ENCODE assay signal across 14 mouse cellular contexts in the genomic region with DNA sequence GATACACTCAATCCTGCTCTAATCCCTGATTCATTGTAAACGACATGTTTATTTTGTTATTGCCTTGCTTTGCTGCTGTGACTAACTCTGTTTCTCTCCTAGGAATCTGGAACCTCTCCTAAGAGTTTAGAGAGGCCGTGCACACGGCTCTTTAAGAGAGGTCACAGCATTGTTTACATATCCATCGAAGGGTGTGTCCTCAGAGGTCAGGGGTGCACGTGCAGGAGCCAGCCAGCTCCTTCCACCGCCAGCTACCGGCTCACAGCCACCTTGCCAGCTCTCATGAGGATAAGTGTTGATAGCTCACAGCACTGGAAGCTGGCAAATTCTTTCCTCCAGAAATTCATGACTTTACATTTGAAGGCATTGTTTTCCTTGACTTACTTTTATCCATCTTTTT. TPM values are rescaled to one million over a fixed set of nuclear protein-coding genes. Genes with fewer than 3 reads are reported as not detected.
A peak's percentile ranks its signal among the peaks of the same experiment; 100 is the strongest.
DNase-seq lines count a peak whose midpoint lies in the region; ATAC-seq and TF ChIP-seq lines count a peak whose summit lies in the region.
"Had no signal": no experiment of that assay in that cellular context is flagged by ENCODE, and none has a peak within 500 bp of the region (broad histone marks: within the 10 kb centered on the region; RNA-seq: fewer than 3 reads in every experiment).

No protein-coding gene starts in this region.

- no peak for TF ChIP-seq POLR2A in liver, adult 2 months (IDR thresholded peaks at IDR 0.05; ENCODE audit: extremely low read depth, insufficient read depth, low read length)
- no peak for TF ChIP-seq POLR2A in lung, adult 2 months (IDR thresholded peaks at IDR 0.05; ENCODE audit: borderline replicate concordance, extremely low read depth, low read depth, low read length)

- no peaks in the 10 kb centered on the region for H3K9me3 ChIP-seq in liver, embryonic 12.5 days (replicated peaks)
- H3K9me3 ChIP-seq: embryonic facial prominence, embryonic 15.5 days had no signal

- H3K4me2 ChIP-seq in liver, embryonic 12.5 days, result no peak overlapping the region
- H3K4me2 ChIP-seq: embryonic facial prominence, embryonic 15.5 days had no signal

- peak; percentile 21 for DNase-seq in adrenal gland, postnatal 14 days
- no peak for DNase-seq in adrenal gland, postnatal 4 days (ENCODE audit: low spot score in 2 of 2)
- DNase-seq in liver, adult 2 months (ENCODE audit: extremely low read depth, low read depth, low spot score), result peak; percentile 44
- peak; percentile 44 for DNase-seq in lung, adult 2 months
- peak; percentile 74 for DNase-seq in yolk sac, embryonic 10.5 days (ENCODE audit: low spot score)
- DNase-seq in layer of hippocampus, postnatal 14 days (ENCODE audit: low spot score in 2 of 2), result no peak
- DNase-seq in gastrocnemius, adult 18-20 months (ENCODE audit: low spot score), result no peak
- DNase-seq: cerebellum, adult 8-10 months; right cerebral cortex, postnatal 14 days; thymus, postnatal 14 days had no signal

- H3K36me3 ChIP-seq in liver, adult 2 months (ENCODE audit: control insufficient read depth, insufficient read depth, low read length), result peaks cover 3% of the 10 kb centered on the region
- no peaks in the 10 kb centered on the region for H3K36me3 ChIP-seq in liver, embryonic 12.5 days

- no peak overlapping the region for H3K27ac ChIP-seq in liver, adult 2 months (replicated peaks; ENCODE audit: insufficient read depth, low read depth, low read length)
- no peak overlapping the region for H3K27ac ChIP-seq in liver, embryonic 12.5 days
- H3K27ac ChIP-seq: embryonic facial prominence, embryonic 15.5 days; heart, adult 2 months had no signal

- H3K4me1 ChIP-seq in liver, adult 2 months (ENCODE audit: control insufficient read depth, insufficient read depth, low read length), result no peaks in the 10 kb centered on the region
- H3K4me1 ChIP-seq in liver, embryonic 12.5 days, result no peaks in the 10 kb centered on the region
- H3K4me1 ChIP-seq in lung, adult 2 months (ENCODE audit: control insufficient read depth, insufficient read depth, low read length), result peaks cover 7% of the 10 kb centered on the region

- no peak overlapping the region for H3K9ac ChIP-seq in liver, adult 2 months (ENCODE audit: low read depth, low read length)
- H3K9ac ChIP-seq in liver, embryonic 12.5 days, result no peak overlapping the region
- H3K9ac ChIP-seq: embryonic facial prominence, embryonic 15.5 days had no signal

- no peaks in the 10 kb centered on the region for H3K27me3 ChIP-seq in liver, adult 2 months (ENCODE audit: control insufficient read depth, insufficient read depth, low read length)
- H3K27me3 ChIP-seq in liver, embryonic 12.5 days (replicated peaks), result no peaks in the 10 kb centered on the region
- H3K27me3 ChIP-seq: embryonic facial prominence, embryonic 15.5 days had no signal

- WGBS in liver, adult 2 months, result 18% methylated on average over 7 of the region's 7 CpGs
- WGBS in liver, embryonic 12.5 days (ENCODE audit: insufficient replicate concordance), result 47% methylated on average over 7 of the region's 7 CpGs
- WGBS in lung, adult 2 months, result 20% methylated on average over 7 of the region's 7 CpGs

- H3K79me2 ChIP-seq in liver, adult 2 months (ENCODE audit: control insufficient read depth, insufficient read depth, low read length), result no peaks in the 10 kb centered on the region

- TF ChIP-seq CTCF in liver, adult 2 months (IDR thresholded peaks at IDR 0.05; ENCODE audit: low read depth, low read length), result no peak
- no peak for TF ChIP-seq CTCF in lung, adult 2 months (IDR thresholded peaks at IDR 0.05; ENCODE audit: insufficient read depth, low read length)

- ATAC-seq in liver, embryonic 12.5 days, result no peak
- ATAC-seq: hindbrain, embryonic 16.5 days had no signal

- no peak overlapping the region for H3K4me3 ChIP-seq in liver, adult 2 months (ENCODE audit: insufficient read depth, low read depth, low read length)
- H3K4me3 ChIP-seq in liver, embryonic 12.5 days, result no peak overlapping the region
- no peak overlapping the region for H3K4me3 ChIP-seq in lung, adult 2 months (replicated peaks; ENCODE audit: extremely low read depth, low read depth, low read length)
- H3K4me3 ChIP-seq: embryonic facial prominence, embryonic 15.5 days; heart, adult 2 months had no signal

RNA-seq across cellular contexts. Expression of gene Fnbp1l, which starts 54.2 kb away (rescaled TPM):
- total RNA-seq in adrenal gland, postnatal 14 days (2021), result 28.9 and 32.2 TPM in 2 replicates
- total RNA-seq in adrenal gland, postnatal 4 days (2021), result 10 to 100 TPM; 36.1 to 47.9 TPM
- total RNA-seq in liver, adult 2 months (2014; rRNA removed), result 8.7 and 9.3 TPM in 2 replicates
- polyA plus RNA-seq in liver, adult 2 months (2012; rRNA removed), result 2.9 and 3.1 TPM in 2 replicates
- polyA plus RNA-seq in liver, embryonic 12.5 days (2016; fragmentation: Nextera tagmentation; extraction: Ambion mirVana), result 7.2 TPM in 2 replicates
- polyA plus RNA-seq in lung, adult 2 months (2012; rRNA removed), result 20.1 and 40.4 TPM in 2 replicates
- 10 to 100 TPM; 60.0 to 60.1 TPM for total RNA-seq in layer of hippocampus, postnatal 14 days (2021)
- total RNA-seq in gastrocnemius, adult 18-20 months (2021), result 1 to 10 TPM; 3.6 to 6.0 TPM

Comparison
In these comparisons a context has a peak if more than half of its experiments do, and no peak if none do; other contexts are left out.
1. DNase-seq: peak in adrenal gland, postnatal 14 days (single experiment), liver, adult 2 months (single experiment), lung, adult 2 months (single experiment) and yolk sac, embryonic 10.5 days (single experiment); none in adrenal gland, postnatal 4 days (0 of 2), layer of hippocampus, postnatal 14 days (0 of 2) and gastrocnemius, adult 18-20 months (single experiment).